Mouse (Mus musculus): ENCODE results near the gene Cd27. TPM values are rescaled to one million over a fixed set of nuclear protein-coding genes. Genes with fewer than 3 reads are reported as not detected.

Cd27 gene
- polyA plus RNA-seq, 1 experiment from 2014 or later = 1.6 TPM

DNA sequence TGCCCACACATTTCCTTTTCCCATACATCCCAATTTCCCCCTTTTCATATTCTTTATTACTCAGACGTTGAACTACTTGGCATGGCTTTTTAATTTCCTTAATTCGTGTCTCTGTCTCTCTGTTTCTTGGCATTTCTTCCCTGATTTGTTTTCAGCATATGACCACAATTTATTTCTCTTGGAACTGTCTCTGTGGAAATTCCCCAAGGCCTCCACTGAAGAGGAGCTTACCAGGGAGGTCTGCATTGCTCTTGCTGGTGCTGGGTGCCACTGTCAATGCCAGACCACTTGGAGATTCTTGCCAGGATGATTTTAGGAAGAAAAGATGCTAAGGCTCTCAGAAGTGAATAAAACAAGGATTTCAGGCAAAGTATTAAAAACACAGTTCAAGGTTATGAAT is 24.2 kb downstream of the Cd27 start:
- Histone ChIP-seq H3K4me3 (replicated peaks) (no peak overlapping the region), H3K9me3 (replicated peaks) (no peaks in the 10 kb centered on the region), H3K4me1 (replicated peaks) (peaks cover 16% of the 10 kb centered on the region), H3K9ac (no peak overlapping the region), H3K36me3 (no peaks in the 10 kb centered on the region), H3K27ac (no peak overlapping the region), H3K27me3 (peaks cover 29% of the 10 kb centered on the region), H3K4me2 (no peak overlapping the region)
- WGBS (ENCODE audit: insufficient replicate concordance) = 37% methylated on average over 2 of the region's 2 CpGs
- DNase-seq = no peak
- ATAC-seq (ENCODE audit: low read depth) = no peak

DNA sequence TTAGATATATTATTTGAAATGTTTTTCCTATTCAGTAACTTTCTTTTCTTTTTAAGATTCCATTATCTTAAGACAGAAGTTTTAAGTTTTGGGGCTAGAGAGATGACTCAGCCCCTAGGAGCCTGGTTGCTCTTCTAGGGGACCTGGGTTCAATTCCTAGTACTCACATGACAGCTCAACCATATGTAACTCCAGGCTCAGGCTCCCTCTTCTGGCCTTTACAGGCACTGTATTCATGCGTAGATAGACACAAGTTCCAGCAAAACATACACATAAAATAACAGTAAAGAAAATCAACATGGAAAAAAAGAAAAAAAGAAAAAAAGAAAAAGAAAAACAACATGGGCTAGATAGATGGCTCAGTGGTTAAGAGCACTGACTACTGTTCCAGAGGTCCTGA is 26.4 kb downstream of the Cd27 start:
- DNase-seq (no peak), ATAC-seq (ENCODE audit: low read depth) (no peak)
- Histone ChIP-seq H3K4me1 (replicated peaks) (no peaks in the 10 kb centered on the region), H3K4me2 (no peak overlapping the region), H3K9ac (no peak overlapping the region), H3K27ac (no peak overlapping the region), H3K27me3 (peaks cover 29% of the 10 kb centered on the region), H3K9me3 (replicated peaks) (no peaks in the 10 kb centered on the region), H3K4me3 (replicated peaks) (no peak overlapping the region), H3K36me3 (no peaks in the 10 kb centered on the region)
- WGBS (ENCODE audit: insufficient replicate concordance) = 62% methylated on average over 1 of the region's 1 CpGs

DNA sequence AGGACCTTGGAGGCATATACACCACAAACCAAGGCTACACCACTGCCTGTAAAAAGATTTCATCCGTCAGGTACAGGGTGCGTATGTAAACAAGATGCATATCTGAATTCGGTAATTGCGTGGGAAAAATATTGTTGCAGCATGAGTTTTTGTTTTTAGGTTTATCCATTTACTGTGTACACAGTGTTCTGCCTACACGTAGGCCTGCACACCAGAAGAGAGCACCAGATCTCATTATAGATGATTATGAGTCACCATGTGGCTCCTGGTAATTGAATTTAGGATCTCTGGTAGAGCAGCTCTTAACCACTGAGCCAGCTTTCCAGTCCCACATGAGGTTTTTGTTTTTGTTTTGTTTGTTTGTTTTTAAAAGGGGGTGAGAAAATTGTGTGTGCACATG is 39.6 kb downstream of the Cd27 start:
- WGBS (ENCODE audit: insufficient replicate concordance) = 85% methylated on average over 5 of the region's 5 CpGs
- no peak for ATAC-seq (ENCODE audit: low read depth)
- Histone ChIP-seq H3K9ac (no peak overlapping the region), H3K4me3 (replicated peaks) (no peak overlapping the region), H3K27ac (no peak overlapping the region), H3K9me3 (replicated peaks) (no peaks in the 10 kb centered on the region), H3K4me2 (no peak overlapping the region), H3K27me3 (no peaks in the 10 kb centered on the region), H3K4me1 (replicated peaks) (peaks cover 14% of the 10 kb centered on the region), H3K36me3 (peaks cover 25% of the 10 kb centered on the region)
- no peak for DNase-seq

DNA sequence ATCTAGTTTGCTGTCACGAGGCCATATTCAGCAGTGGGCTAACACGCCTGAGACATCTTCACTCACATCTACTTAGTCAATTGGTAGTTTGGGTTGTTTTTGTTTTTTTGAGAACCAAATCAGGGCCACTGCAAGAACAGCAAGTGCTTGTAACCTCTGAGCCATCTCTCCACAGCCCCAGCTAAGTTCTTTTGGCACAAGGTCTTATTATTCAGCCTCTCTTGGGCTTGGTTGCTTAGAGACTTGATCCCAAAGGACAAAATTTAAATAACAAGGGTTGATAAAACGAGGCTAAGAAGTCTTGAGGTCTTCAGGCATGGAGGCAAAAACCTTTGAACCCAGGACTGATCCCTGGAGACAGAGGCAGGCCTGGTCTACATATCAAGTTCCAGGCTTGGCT is 40.5 kb downstream of the Cd27 start:
- DNase-seq (no peak), ATAC-seq (ENCODE audit: low read depth) (no peak)
- H3K4me2 ChIP-seq = no peak overlapping the region
- no peak overlapping the region for H3K27ac ChIP-seq
- no peak overlapping the region for H3K9ac ChIP-seq
- no peaks in the 10 kb centered on the region for H3K9me3 ChIP-seq (replicated peaks)
- H3K27me3 ChIP-seq = no peaks in the 10 kb centered on the region
- H3K4me3 ChIP-seq (replicated peaks) = no peak overlapping the region
- peaks cover 14% of the 10 kb centered on the region for H3K4me1 ChIP-seq (replicated peaks)
- 78% methylated on average over 3 of the region's 3 CpGs for WGBS (ENCODE audit: insufficient replicate concordance)
- peaks cover 25% of the 10 kb centered on the region for H3K36me3 ChIP-seq

DNA sequence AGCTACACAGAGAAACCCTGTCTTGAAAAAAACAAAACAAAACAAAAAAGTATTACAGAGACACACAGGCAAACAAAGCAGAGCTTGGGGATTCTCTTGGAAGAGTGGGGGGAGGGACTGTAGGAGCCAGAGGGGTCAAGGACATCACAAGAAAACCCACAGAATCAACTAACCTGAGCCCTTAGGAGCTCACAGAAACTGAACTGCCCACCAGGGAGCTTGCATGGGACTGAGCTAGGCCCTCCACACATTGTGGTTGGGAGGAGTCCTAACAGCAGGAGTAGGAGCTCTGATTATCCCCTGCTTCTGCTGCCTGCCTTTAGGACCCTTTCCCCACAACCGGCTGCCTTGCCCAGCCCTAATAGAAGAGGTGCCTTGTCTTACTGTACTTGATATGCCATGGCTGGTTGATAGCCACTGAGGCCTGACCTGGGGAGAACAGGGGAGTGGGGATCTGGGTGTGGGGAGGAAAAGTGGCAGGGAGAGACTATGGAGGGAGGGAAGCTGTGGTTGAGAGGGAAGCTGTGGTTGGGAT is 41.2 kb downstream of the Cd27 start:
- Histone ChIP-seq H3K36me3 (peaks cover 25% of the 10 kb centered on the region), H3K4me3 (replicated peaks) (no peak overlapping the region), H3K27ac (no peak overlapping the region), H3K27me3 (no peaks in the 10 kb centered on the region), H3K9ac (no peak overlapping the region), H3K4me1 (replicated peaks) (peaks cover 14% of the 10 kb centered on the region), H3K9me3 (replicated peaks) (no peaks in the 10 kb centered on the region), H3K4me2 (no peak overlapping the region)
- 48% methylated on average over 1 of the region's 1 CpGs for WGBS (ENCODE audit: insufficient replicate concordance)
- no peak for DNase-seq
- ATAC-seq (ENCODE audit: low read depth) = no peak

DNA sequence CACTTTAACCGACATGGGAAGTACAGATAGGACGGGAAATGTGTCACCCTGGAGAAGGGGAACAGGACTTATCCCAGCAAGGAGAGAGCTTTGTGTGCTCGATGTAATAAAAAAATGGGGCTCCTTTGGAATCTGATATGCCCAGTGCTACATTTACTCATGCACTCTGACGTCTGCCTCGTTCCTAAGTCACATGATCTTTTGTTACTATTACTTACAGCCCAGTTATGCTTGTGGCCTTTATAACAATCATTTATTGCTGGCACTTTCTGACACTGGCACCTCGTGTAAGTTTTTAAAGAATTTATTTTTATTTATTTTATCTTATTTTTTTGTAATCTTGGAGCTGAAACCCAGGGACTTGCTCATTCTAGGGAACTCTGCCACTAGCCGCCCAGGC is 43.4 kb downstream of the Cd27 start:
- Histone ChIP-seq H3K36me3 (peaks cover 39% of the 10 kb centered on the region), H3K27ac (peak overlapping the region; percentile 100), H3K4me2 (peak overlapping the region; percentile 75), H3K27me3 (no peaks in the 10 kb centered on the region), H3K4me1 (replicated peaks) (peaks cover 34% of the 10 kb centered on the region), H3K4me3 (replicated peaks) (peak overlapping the region; percentile 83), H3K9ac (peak overlapping the region; percentile 92), H3K9me3 (replicated peaks) (no peaks in the 10 kb centered on the region)
- DNase-seq (no peak), ATAC-seq (ENCODE audit: low read depth) (no peak)
- WGBS (ENCODE audit: insufficient replicate concordance) = 24% methylated on average over 7 of the region's 7 CpGs

DNA sequence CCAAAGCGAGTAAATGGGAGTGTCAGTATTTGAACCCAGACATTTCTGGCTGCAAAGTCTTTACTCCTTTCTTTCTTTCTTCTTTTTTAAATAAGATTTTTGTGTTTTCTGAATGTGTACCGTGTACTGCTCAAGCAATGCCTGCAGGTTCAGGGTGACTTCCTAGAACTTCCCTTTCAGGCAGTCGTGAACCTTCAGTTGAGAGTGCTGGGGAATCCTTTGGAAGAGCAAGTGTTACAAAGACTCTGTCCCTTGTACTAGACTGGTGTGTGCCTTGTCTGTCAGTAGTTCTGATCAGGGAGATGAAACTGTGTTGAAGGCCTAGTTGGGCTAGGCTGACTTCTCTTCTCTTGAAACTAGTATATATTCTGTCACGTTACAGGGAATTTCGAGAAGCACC is 44.0 kb downstream of the Cd27 start:
- peak overlapping the region; percentile 83 for H3K4me3 ChIP-seq (replicated peaks)
- H3K9me3 ChIP-seq (replicated peaks) = no peaks in the 10 kb centered on the region
- no peak for ATAC-seq (ENCODE audit: low read depth)
- H3K4me1 ChIP-seq (replicated peaks) = peaks cover 39% of the 10 kb centered on the region
- H3K36me3 ChIP-seq = peaks cover 45% of the 10 kb centered on the region
- H3K9ac ChIP-seq = peak overlapping the region; percentile 92
- DNase-seq = no peak
- no peaks in the 10 kb centered on the region for H3K27me3 ChIP-seq
- H3K27ac ChIP-seq = peak overlapping the region; percentile 100
- H3K4me2 ChIP-seq = peak overlapping the region; percentile 75
- 13% methylated on average over 5 of the region's 5 CpGs for WGBS (ENCODE audit: insufficient replicate concordance)

DNA sequence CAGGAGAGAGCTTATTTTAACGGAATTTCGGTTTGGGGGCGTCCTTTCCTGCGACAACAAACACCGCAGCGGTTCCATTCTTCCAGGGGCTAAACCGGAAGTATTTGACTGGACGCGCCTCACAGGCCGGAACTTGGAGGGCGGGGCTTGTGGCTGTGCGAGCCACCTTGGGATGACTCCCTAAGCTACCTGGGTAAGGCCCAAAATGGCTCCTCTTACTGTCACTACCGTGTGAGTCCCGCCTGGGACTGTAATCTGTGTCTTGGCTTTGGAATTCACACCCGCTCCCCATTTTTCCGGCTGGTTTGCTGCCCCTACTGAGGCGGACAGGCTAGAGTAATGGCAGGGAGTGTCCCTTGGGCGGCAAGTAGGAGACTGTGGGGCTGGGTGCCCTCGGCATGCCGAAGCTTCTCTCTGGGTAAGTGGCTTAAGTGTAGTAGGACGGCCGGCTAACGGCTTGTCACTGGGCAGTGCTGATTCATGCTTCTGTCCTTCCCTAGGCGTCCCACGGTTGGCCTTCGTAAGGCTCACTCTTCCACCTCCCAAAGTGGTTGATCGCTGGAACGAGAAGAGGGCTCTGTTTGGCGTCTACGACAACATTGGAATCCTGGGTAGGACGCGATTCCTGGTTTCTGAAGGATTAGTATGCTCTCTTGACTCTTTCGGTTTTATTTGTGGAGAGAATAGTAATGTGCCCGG is 44.6 kb downstream of the Cd27 start:
- ATAC-seq (ENCODE audit: low read depth) (peak; percentile 88), DNase-seq (peak; percentile 89)
- Histone ChIP-seq H3K4me1 (replicated peaks) (peaks cover 46% of the 10 kb centered on the region), H3K27me3 (no peaks in the 10 kb centered on the region), H3K9me3 (replicated peaks) (no peaks in the 10 kb centered on the region), H3K4me2 (peak overlapping the region; percentile 75), H3K36me3 (peaks cover 51% of the 10 kb centered on the region), H3K9ac (peak overlapping the region; percentile 92), H3K27ac (peak overlapping the region; percentile 100), H3K4me3 (replicated peaks) (peak overlapping the region; percentile 83)
- WGBS (ENCODE audit: insufficient replicate concordance) = under 1% methylated on average over 34 of the region's 34 CpGs

DNA sequence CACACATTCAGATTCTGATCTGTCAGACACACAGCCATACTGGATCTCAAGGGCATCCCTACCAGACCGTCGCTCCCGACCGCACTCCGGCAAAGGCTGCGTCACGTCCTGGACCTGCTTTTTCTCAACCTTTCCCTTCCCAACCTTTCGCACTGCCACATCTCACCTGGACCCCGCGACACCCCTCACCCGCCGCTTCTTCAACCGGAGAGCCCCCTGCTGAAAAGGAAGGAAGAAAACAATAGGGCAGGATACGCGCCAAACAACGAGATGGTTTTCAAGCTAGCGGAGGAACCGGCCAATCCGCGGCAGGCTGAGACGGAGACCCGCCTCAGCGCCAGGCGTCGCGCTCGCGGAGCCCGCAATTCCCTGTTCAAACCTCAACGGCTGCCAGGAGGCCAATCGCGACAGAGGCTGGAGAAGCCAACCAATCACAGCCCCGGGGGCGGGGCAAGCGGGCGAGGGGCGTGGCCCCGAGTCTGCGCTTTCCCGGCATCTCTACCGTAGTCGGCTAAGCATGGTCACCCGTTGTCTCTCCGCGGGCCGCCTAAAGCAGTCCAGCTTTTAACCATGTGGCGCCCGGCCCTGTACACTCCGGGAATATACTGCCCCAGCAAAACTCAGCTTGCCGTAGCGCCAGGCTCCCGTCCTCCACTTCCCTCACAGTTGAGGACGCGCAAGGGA is 45.3 kb downstream of the Cd27 start, which contains the start of the genes Ncapd2 and Mrpl51:
Ncapd2 (minus strand) TSS at position 370 of the 684 bp plus-strand sequence.
Mrpl51 (plus strand) TSS at position 470 of the 684 bp plus-strand sequence.
- DNase-seq = peak; percentile 97
- Histone ChIP-seq H3K27ac (peak within 1 kb of the TSS; percentile 100), H3K4me1 (replicated peaks) (peaks cover 46% of the 10 kb centered on the region), H3K9ac (peak within 1 kb of the TSS; percentile 92), H3K4me2 (peak within 1 kb of the TSS; percentile 75), H3K9me3 (replicated peaks) (no peaks in the 10 kb centered on the region), H3K4me3 (replicated peaks) (peak within 1 kb of the TSS; percentile 83), H3K36me3 (peaks cover 58% of the 10 kb centered on the region), H3K27me3 (no peaks in the 10 kb centered on the region)
- under 1% methylated on average over 54 of the region's 54 CpGs for WGBS (ENCODE audit: insufficient replicate concordance)
- peak; percentile 90 for ATAC-seq (ENCODE audit: low read depth)

DNA sequence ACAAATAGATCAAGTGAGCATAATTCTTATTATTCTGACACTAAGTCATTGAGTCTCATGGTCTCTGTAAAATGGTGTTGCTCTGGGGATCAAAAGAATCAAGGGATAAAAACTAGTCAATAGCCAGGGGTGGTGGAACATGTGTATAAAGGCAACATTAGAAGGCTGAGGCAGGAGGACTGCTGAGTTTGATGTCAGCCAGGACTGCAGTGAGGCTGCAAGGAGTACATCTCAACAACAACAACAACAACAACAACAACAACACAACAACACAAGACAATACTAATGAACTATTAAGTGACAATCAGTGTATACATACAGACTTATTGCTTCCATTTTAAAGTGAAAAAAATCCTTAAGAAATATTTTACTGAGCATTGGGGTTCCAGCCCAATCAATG is 46.0 kb downstream of the Cd27 start:
- H3K4me2 ChIP-seq = peak overlapping the region; percentile 75
- peak overlapping the region; percentile 100 for H3K27ac ChIP-seq
- no peak for ATAC-seq (ENCODE audit: low read depth)
- peak overlapping the region; percentile 83 for H3K4me3 ChIP-seq (replicated peaks)
- peaks cover 46% of the 10 kb centered on the region for H3K4me1 ChIP-seq (replicated peaks)
- no peaks in the 10 kb centered on the region for H3K27me3 ChIP-seq
- no peaks in the 10 kb centered on the region for H3K9me3 ChIP-seq (replicated peaks)
- H3K36me3 ChIP-seq = peaks cover 65% of the 10 kb centered on the region
- no peak for DNase-seq
- H3K9ac ChIP-seq = peak overlapping the region; percentile 92

DNA sequence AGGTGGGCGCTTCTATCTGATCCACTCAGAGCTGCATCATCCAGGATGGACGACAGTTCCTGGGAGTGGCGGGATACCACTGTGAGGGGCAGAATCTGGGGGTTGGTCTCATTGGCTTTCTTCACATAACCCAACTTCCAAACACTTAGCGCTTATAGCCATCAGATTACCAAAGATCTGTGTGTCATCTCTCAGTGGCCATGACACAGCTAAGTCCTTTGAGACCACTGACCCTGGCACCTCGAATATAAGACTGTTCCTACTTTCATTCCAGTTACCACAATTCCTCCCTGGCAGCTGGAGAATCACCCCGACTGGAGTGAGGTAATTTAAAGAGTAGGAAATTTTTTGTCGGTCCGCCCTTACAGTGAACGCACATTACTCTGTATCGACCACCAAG is 50.6 kb downstream of the Cd27 start:
- 91% methylated on average over 10 of the region's 10 CpGs for WGBS (ENCODE audit: insufficient replicate concordance)
- DNase-seq (no peak), ATAC-seq (ENCODE audit: low read depth) (no peak)
- Histone ChIP-seq H3K4me2 (no peak overlapping the region), H3K4me1 (replicated peaks) (peaks cover 32% of the 10 kb centered on the region), H3K9ac (no peak overlapping the region), H3K27me3 (no peaks in the 10 kb centered on the region), H3K9me3 (replicated peaks) (no peaks in the 10 kb centered on the region), H3K27ac (no peak overlapping the region), H3K36me3 (peaks cover 86% of the 10 kb centered on the region), H3K4me3 (replicated peaks) (no peak overlapping the region)

Measured in liver, embryonic 13.5 days (tissue).